Mouse (Mus musculus): ENCODE results near the gene Zmynd8.

GRCm38 (mm10) chr2:165812889-165813288 lies 85.9 kb downstream of the Zmynd8 start:
- TF ChIP-seq CTCF (IDR thresholded peaks at IDR 0.05; ENCODE audit: borderline replicate concordance, control insufficient read depth, extremely low read depth, insufficient read depth, low read length, poor library complexity) (no peak), POLR2A (IDR thresholded peaks at IDR 0.05; ENCODE audit: control insufficient read depth, extremely low read depth, insufficient read depth, low read length, poor library complexity) (no peak)

Data from thymus, adult 2 months (tissue).